Mouse (Mus musculus): ENCODE data around the gene C2cd5.

GRCm38 (mm10) chr6:143100478-143101115 is 656 bp upstream of the C2cd5 start:
- TF ChIP-seq CTCF (IDR thresholded peaks at IDR 0.05; ENCODE audit: low read depth) (no peak), EP300 (IDR thresholded peaks at IDR 0.05; ENCODE audit: low read depth) (no peak)
